Mouse (Mus musculus) myocyte (in vitro differentiated cells): ENCODE results near the gene Clec1b.

Experiments
- MAX ChIP-seq: IDR thresholded peaks from one replicate; pipeline ENCODE4 v1.6.1; 2011; ENCODE audit warnings: low read depth, mild to moderate bottlenecking, control low read depth
- MYOD1 ChIP-seq, 3 experiments: IDR thresholded peaks; one replicate each; pipeline ENCODE4 v1.6.1; 2011; ENCODE audit warnings: control low read depth in 2 of 3, low read depth in 2 of 3, mild to moderate bottlenecking in 2 of 3, moderate library complexity in 1 of 3; ENCODE audit not compliant: insufficient read length in 2 of 3, control insufficient read depth in 1 of 3
- SRF ChIP-seq: IDR thresholded peaks from one replicate; pipeline ENCODE4 v1.6.1; 2011; ENCODE audit warnings: low read depth; ENCODE audit not compliant: control insufficient read depth, insufficient read length
- TCF3 ChIP-seq: IDR thresholded peaks from one replicate; pipeline ENCODE4 v1.6.1; 2011; ENCODE audit warnings: low read depth, control low read depth; ENCODE audit not compliant: insufficient read length
- USF1 ChIP-seq: IDR thresholded peaks from one replicate; pipeline ENCODE4 v1.6.1; 2011; ENCODE audit warnings: low read depth, mild to moderate bottlenecking, control low read depth, moderate library complexity

DNA sequence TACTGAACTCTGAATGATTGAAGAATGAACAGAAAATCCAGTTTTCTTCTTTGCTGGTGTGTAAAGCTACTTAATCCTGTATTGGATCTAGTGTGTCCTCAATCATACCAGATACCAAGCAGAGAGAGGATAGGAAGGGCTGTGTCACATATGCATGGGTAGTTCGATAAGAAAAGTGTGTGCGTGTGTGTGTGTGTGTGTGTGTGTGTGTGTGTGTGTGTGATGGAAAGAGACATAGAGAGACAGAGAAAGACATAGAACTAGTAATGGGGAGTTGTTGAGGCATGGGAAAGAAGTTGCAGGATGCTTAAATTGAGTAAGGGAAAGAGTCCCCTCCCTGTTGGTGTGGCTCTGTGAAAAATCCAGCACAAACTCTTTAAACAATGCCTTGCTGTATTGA is 11.3 kb upstream of the Clec1b start, which contains the start of gene Clec12b:
- no peak for TF ChIP-seq MYOD1 (IDR thresholded peaks at IDR 0.05; ENCODE audit: control insufficient read depth in 1 of 3, insufficient read length in 2 of 3, low read depth in 2 of 3)
- TF ChIP-seq USF1, result no peak
- TF ChIP-seq MAX, result no peak
- no peak for TF ChIP-seq SRF
- TF ChIP-seq TCF3, result no peak
